Mouse (Mus musculus): ENCODE measurements at regions not wholly inside any gene's neighbourhood (a gene's known extent, or its start where the extent isn't known, plus 50 kb on each side); places are given as distances from the start of the nearest gene placed in this dataset.

- ATAC-seq (replicated peaks; ENCODE audit: low FRiP score), result no peak
- Histone ChIP-seq H3K9ac (ENCODE audit: low read length) (no peak overlapping the region), H3K36me3 (ENCODE audit: control insufficient read depth, insufficient read depth, low read length) (no peaks in the 10 kb centered on the region), H3K4me2 (ENCODE audit: low read depth, low read length, severe bottlenecking) (no peak overlapping the region), H3K4me1 (replicated peaks; ENCODE audit: control insufficient read depth, insufficient read depth, low read length) (peaks cover 3% of the 10 kb centered on the region), H3K4me3 (ENCODE audit: low read depth, low read length) (no peak overlapping the region), H3K27ac (ENCODE audit: low read depth, low read length) (no peak overlapping the region), H3K9me3 (ENCODE audit: control insufficient read depth, low read length) (no peaks in the 10 kb centered on the region), H3K27me3 (ENCODE audit: control insufficient read depth, insufficient read depth, low read length) (no peaks in the 10 kb centered on the region)
- 70% methylated on average over 8 of the region's 8 CpGs for WGBS
- no peak for DNase-seq (ENCODE audit: low spot score)
Measured at GRCm38 (mm10) chr13:52113549-52113948, 267.1 kb downstream of the Gadd45g start.

- ATAC-seq (replicated peaks; ENCODE audit: low FRiP score), result no peak
- no peak overlapping the region for H3K4me2 ChIP-seq (ENCODE audit: low read depth, low read length, severe bottlenecking)
- 88% methylated on average over 7 of the region's 7 CpGs for WGBS
- no peaks in the 10 kb centered on the region for H3K27me3 ChIP-seq (ENCODE audit: control insufficient read depth, insufficient read depth, low read length)
- H3K4me1 ChIP-seq (replicated peaks; ENCODE audit: control insufficient read depth, insufficient read depth, low read length), result no peaks in the 10 kb centered on the region; the same call in 1 of the 2 replicates
- H3K4me3 ChIP-seq (ENCODE audit: low read depth, low read length), result no peak overlapping the region
- no peak for DNase-seq (ENCODE audit: low spot score)
- H3K36me3 ChIP-seq (ENCODE audit: control insufficient read depth, insufficient read depth, low read length), result no peaks in the 10 kb centered on the region
- no peak overlapping the region for H3K27ac ChIP-seq (ENCODE audit: low read depth, low read length)
- no peak overlapping the region for H3K9ac ChIP-seq (ENCODE audit: low read length)
- H3K9me3 ChIP-seq (ENCODE audit: control insufficient read depth, low read length), result no peaks in the 10 kb centered on the region
Measured at GRCm38 (mm10) chr13:52114431-52114830, 268.0 kb downstream of the Gadd45g start.

- whole genome bisulfite sequencing, result 85% methylated on average over 6 of the region's 6 CpGs
- Histone ChIP-seq H3K9me3 (ENCODE audit: control insufficient read depth, low read length) (no peaks in the 10 kb centered on the region), H3K4me2 (ENCODE audit: low read depth, low read length, severe bottlenecking) (no peak overlapping the region), H3K4me1 (replicated peaks; ENCODE audit: control insufficient read depth, insufficient read depth, low read length) (no peaks in the 10 kb centered on the region; the same call in 1 of the 2 replicates), H3K4me3 (ENCODE audit: low read depth, low read length) (no peak overlapping the region), H3K36me3 (ENCODE audit: control insufficient read depth, insufficient read depth, low read length) (no peaks in the 10 kb centered on the region), H3K9ac (ENCODE audit: low read length) (no peak overlapping the region), H3K27me3 (ENCODE audit: control insufficient read depth, insufficient read depth, low read length) (no peaks in the 10 kb centered on the region), H3K27ac (ENCODE audit: low read depth, low read length) (no peak overlapping the region)
- no peak for DNase-seq (ENCODE audit: low spot score)
- ATAC-seq (replicated peaks; ENCODE audit: low FRiP score), result no peak
Measured at GRCm38 (mm10) chr13:52114962-52115361, 268.5 kb downstream of the Gadd45g start.

GRCm38 (mm10) chr13:52116241-52116640 lies 269.8 kb downstream of the Gadd45g start:
- H3K4me3 ChIP-seq (ENCODE audit: low read depth, low read length), result no peak overlapping the region
- no peaks in the 10 kb centered on the region for H3K27me3 ChIP-seq (ENCODE audit: control insufficient read depth, insufficient read depth, low read length)
- WGBS, result 80% methylated on average over 4 of the region's 4 CpGs
- H3K4me2 ChIP-seq (ENCODE audit: low read depth, low read length, severe bottlenecking), result no peak overlapping the region
- no peaks in the 10 kb centered on the region for H3K36me3 ChIP-seq (ENCODE audit: control insufficient read depth, insufficient read depth, low read length)
- no peaks in the 10 kb centered on the region; the same call in 1 of the 2 replicates for H3K4me1 ChIP-seq (replicated peaks; ENCODE audit: control insufficient read depth, insufficient read depth, low read length)
- H3K9ac ChIP-seq (ENCODE audit: low read length), result no peak overlapping the region
- no peak overlapping the region for H3K27ac ChIP-seq (ENCODE audit: low read depth, low read length)
- no peaks in the 10 kb centered on the region for H3K9me3 ChIP-seq (ENCODE audit: control insufficient read depth, low read length)
- ATAC-seq (replicated peaks; ENCODE audit: low FRiP score) (no peak), DNase-seq (ENCODE audit: low spot score) (no peak)

GRCm38 (mm10) chr13:52116756-52117155 lies 270.3 kb downstream of the Gadd45g start:
- no peak overlapping the region for H3K27ac ChIP-seq (ENCODE audit: low read depth, low read length)
- H3K9me3 ChIP-seq (ENCODE audit: control insufficient read depth, low read length), result no peaks in the 10 kb centered on the region
- ATAC-seq (replicated peaks; ENCODE audit: low FRiP score) (no peak), DNase-seq (ENCODE audit: low spot score) (no peak)
- H3K27me3 ChIP-seq (ENCODE audit: control insufficient read depth, insufficient read depth, low read length), result no peaks in the 10 kb centered on the region
- no peaks in the 10 kb centered on the region for H3K36me3 ChIP-seq (ENCODE audit: control insufficient read depth, insufficient read depth, low read length)
- WGBS, result 82% methylated on average over 4 of the region's 4 CpGs
- H3K4me1 ChIP-seq (replicated peaks; ENCODE audit: control insufficient read depth, insufficient read depth, low read length), result no peaks in the 10 kb centered on the region; the same call in 1 of the 2 replicates
- no peak overlapping the region for H3K9ac ChIP-seq (ENCODE audit: low read length)
- H3K4me3 ChIP-seq (ENCODE audit: low read depth, low read length), result no peak overlapping the region
- no peak overlapping the region for H3K4me2 ChIP-seq (ENCODE audit: low read depth, low read length, severe bottlenecking)

- no peak overlapping the region for H3K9ac ChIP-seq (ENCODE audit: low read length)
- no peak overlapping the region for H3K27ac ChIP-seq (ENCODE audit: low read depth, low read length)
Measured at GRCm38 (mm10) chr13:52120795-52121194, 274.3 kb downstream of the Gadd45g start.

GRCm38 (mm10) chr13:52125037-52125436 lies 278.6 kb downstream of the Gadd45g start:
- Histone ChIP-seq H3K4me2 (ENCODE audit: low read depth, low read length, severe bottlenecking) (no peak overlapping the region), H3K27me3 (ENCODE audit: control insufficient read depth, insufficient read depth, low read length) (no peaks in the 10 kb centered on the region), H3K9ac (ENCODE audit: low read length) (no peak overlapping the region), H3K9me3 (ENCODE audit: control insufficient read depth, low read length) (no peaks in the 10 kb centered on the region), H3K36me3 (ENCODE audit: control insufficient read depth, insufficient read depth, low read length) (no peaks in the 10 kb centered on the region), H3K4me1 (replicated peaks; ENCODE audit: control insufficient read depth, insufficient read depth, low read length) (no peaks in the 10 kb centered on the region), H3K27ac (ENCODE audit: low read depth, low read length) (no peak overlapping the region), H3K4me3 (ENCODE audit: low read depth, low read length) (no peak overlapping the region)
- DNase-seq (ENCODE audit: low spot score), result no peak
- ATAC-seq (replicated peaks; ENCODE audit: low FRiP score), result no peak
- 86% methylated on average over 4 of the region's 4 CpGs for WGBS

More at GRCm38 (mm10) chr13:52120795-52121194, 274.3 kb downstream of the Gadd45g start:
- Histone ChIP-seq H3K4me3 (ENCODE audit: low read depth, low read length) (no peak overlapping the region), H3K9me3 (ENCODE audit: control insufficient read depth, low read length) (no peaks in the 10 kb centered on the region), H3K4me1 (replicated peaks; ENCODE audit: control insufficient read depth, insufficient read depth, low read length) (no peaks in the 10 kb centered on the region), H3K4me2 (ENCODE audit: low read depth, low read length, severe bottlenecking) (no peak overlapping the region), H3K36me3 (ENCODE audit: control insufficient read depth, insufficient read depth, low read length) (no peaks in the 10 kb centered on the region), H3K27me3 (ENCODE audit: control insufficient read depth, insufficient read depth, low read length) (no peaks in the 10 kb centered on the region)
- 89% methylated on average over 8 of the region's 8 CpGs for WGBS
- no peak for DNase-seq (ENCODE audit: low spot score)
- no peak for ATAC-seq (replicated peaks; ENCODE audit: low FRiP score)

- no peak overlapping the region for H3K4me2 ChIP-seq (ENCODE audit: low read depth, low read length, severe bottlenecking)
- peaks cover 6% of the 10 kb centered on the region; the same call in 1 of the 2 replicates for H3K9me3 ChIP-seq (ENCODE audit: control insufficient read depth, low read length)
- no peak overlapping the region for H3K9ac ChIP-seq (ENCODE audit: low read length)
- no peak overlapping the region for H3K4me3 ChIP-seq (ENCODE audit: low read depth, low read length)
- H3K36me3 ChIP-seq (ENCODE audit: control insufficient read depth, insufficient read depth, low read length), result no peaks in the 10 kb centered on the region
- no peaks in the 10 kb centered on the region for H3K27me3 ChIP-seq (ENCODE audit: control insufficient read depth, insufficient read depth, low read length)
- WGBS, result 85% methylated on average over 9 of the region's 9 CpGs
- ATAC-seq (replicated peaks; ENCODE audit: low FRiP score), result no peak
- no peak for DNase-seq (ENCODE audit: low spot score)
- H3K27ac ChIP-seq (ENCODE audit: low read depth, low read length), result no peak overlapping the region
- no peaks in the 10 kb centered on the region for H3K4me1 ChIP-seq (replicated peaks; ENCODE audit: control insufficient read depth, insufficient read depth, low read length)
Measured at GRCm38 (mm10) chr13:52127751-52128150, 281.3 kb downstream of the Gadd45g start.

GRCm38 (mm10) chr13:52129466-52129865 lies 283.0 kb downstream of the Gadd45g start:
- WGBS, result 89% methylated on average over 4 of the region's 4 CpGs
- no peak for DNase-seq (ENCODE audit: low spot score)
- H3K4me1 ChIP-seq (replicated peaks; ENCODE audit: control insufficient read depth, insufficient read depth, low read length), result no peaks in the 10 kb centered on the region
- peaks cover 6% of the 10 kb centered on the region; the same call in 1 of the 2 replicates for H3K9me3 ChIP-seq (ENCODE audit: control insufficient read depth, low read length)
- H3K27ac ChIP-seq (ENCODE audit: low read depth, low read length), result no peak overlapping the region
- no peak overlapping the region for H3K9ac ChIP-seq (ENCODE audit: low read length)
- no peaks in the 10 kb centered on the region for H3K27me3 ChIP-seq (ENCODE audit: control insufficient read depth, insufficient read depth, low read length)
- ATAC-seq (replicated peaks; ENCODE audit: low FRiP score), result no peak
- no peaks in the 10 kb centered on the region for H3K36me3 ChIP-seq (ENCODE audit: control insufficient read depth, insufficient read depth, low read length)
- no peak overlapping the region for H3K4me2 ChIP-seq (ENCODE audit: low read depth, low read length, severe bottlenecking)
- H3K4me3 ChIP-seq (ENCODE audit: low read depth, low read length), result no peak overlapping the region
